Mouse (Mus musculus): ENCODE measurements around the gene Rhbdd2. TPM values are rescaled to one million over a fixed set of nuclear protein-coding genes. Genes with fewer than 3 reads are reported as not detected.

Rhbdd2 gene
- total RNA-seq, 2 experiments from 2014 or later = 0.45 to 3.4 TPM

DNA sequence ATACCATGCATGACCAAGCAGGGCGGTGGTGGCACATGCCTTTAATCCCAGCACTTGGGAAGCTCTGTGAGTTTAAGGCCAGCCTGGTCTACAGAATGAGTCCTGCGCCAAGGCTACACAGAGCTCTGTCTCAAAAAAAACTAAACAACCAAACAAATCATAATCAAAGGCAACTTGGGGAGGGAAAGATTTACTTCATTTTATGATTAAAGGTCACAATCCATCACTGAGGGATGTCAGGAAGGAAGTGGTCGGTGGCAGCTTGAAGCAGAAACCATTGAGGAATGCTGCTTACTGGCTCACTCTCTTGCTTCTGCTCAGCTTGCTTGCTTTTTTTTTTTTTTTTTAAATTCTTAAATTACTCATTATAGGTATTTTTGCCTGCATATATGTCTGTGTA lies 44.3 kb downstream of the Rhbdd2 start:
- no peak for ATAC-seq (replicated peaks; ENCODE audit: low FRiP score, poor library complexity, severe bottlenecking)

GRCm38 (mm10) chr5:135677251-135677650 lies 44.8 kb downstream of the Rhbdd2 start:
- no peak for ATAC-seq (replicated peaks; ENCODE audit: low FRiP score, poor library complexity, severe bottlenecking)

GRCm38 (mm10) chr5:135678481-135678880 lies 46.1 kb downstream of the Rhbdd2 start:
- no peak for ATAC-seq (replicated peaks; ENCODE audit: low FRiP score, poor library complexity, severe bottlenecking)

GRCm38 (mm10) chr5:135680967-135681545 lies 48.6 kb downstream of the Rhbdd2 start:
- ATAC-seq (replicated peaks; ENCODE audit: low FRiP score, poor library complexity, severe bottlenecking) = no peak

- ATAC-seq (replicated peaks; ENCODE audit: low FRiP score, poor library complexity, severe bottlenecking) = no peak
These were observed 49.6 kb downstream of the Rhbdd2 start for GRCm38 (mm10) chr5:135682009-135682408.

DNA sequence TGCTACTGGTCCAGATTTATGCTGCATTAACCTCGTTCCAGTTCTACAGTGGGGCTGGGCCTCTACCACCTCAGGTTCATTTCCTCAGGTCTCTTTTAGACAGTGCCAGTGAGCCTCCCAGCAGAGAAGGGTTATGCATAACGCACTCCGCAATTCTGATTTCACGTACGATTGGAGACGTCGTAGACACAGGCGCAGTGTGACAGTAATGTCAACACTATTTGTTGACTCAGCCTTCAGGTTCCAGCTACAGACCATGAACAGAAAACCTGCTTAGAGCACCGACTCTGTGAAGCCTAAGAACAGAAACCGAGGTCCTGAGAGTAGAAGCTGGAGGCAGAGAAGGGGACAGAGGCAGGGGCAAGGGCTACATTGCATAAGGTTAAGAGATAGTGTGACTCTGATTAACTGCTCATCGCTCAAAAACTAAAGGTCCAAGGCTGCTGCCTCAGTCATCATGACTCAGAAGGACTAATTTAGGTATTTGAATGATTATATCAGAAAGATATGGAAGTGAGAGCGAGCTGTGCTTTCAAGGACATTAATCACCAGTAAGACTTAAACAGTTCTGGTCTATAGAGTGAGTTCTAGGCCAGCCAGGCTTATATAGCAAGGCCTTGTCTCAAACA lies 50.6 kb downstream of the Rhbdd2 start:
- ATAC-seq (replicated peaks; ENCODE audit: low FRiP score, poor library complexity, severe bottlenecking) = no peak

- no peak for ATAC-seq (replicated peaks; ENCODE audit: low FRiP score, poor library complexity, severe bottlenecking)
These were observed 58.0 kb downstream of the Rhbdd2 start for GRCm38 (mm10) chr5:135690401-135690800.

DNA sequence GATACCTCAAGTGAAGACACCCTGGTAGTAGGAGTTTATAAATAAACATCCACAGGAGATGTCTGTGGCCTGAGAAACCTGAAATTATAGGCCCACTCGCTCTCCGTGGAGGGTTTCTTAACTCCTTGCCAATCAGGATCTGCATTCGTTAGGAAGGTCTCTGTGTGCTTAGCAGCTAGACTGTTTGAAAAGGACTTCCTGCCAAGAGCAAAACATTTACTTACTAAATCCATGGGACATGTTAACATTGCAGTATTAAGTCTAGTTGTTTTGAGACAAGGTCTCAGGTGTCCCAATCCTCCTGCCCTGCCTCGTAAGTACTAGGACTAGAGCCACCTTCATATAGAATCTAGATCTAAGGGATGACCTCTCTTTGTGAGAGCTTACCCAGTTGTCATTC lies 58.8 kb downstream of the Rhbdd2 start:
- no peak for ATAC-seq (replicated peaks; ENCODE audit: low FRiP score, poor library complexity, severe bottlenecking)

GRCm38 (mm10) chr5:135693281-135693853 lies 60.9 kb downstream of the Rhbdd2 start:
- no peak for ATAC-seq (replicated peaks; ENCODE audit: low FRiP score, poor library complexity, severe bottlenecking)

DNA sequence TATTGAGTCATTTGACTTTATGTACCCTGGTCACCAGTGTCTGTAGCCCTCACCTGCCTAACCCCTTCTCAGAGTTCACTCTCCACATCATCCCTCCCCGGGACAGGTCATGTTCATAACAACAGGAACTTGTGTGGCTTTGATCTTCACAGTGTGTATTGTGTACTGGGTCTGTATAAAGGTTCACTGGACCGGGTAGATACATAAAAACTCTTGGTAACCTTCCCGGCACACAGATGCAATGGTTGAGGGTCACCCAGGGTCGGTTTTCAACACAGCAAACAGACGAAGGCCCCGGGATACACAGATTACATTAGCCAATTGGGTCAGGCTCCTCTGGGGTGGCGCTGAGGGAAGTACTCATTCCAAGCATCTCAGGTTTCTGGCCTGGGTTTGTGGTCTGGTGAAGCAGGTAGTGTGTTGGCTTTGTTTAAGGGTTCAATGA lies 62.9 kb downstream of the Rhbdd2 start:
- ATAC-seq (replicated peaks; ENCODE audit: low FRiP score, poor library complexity, severe bottlenecking) = no peak

Other genes starting within 250 kb of the Rhbdd2 start
- gene Pom121, start 238.1 kb upstream of the Rhbdd2 start, total RNA-seq (2015; ENCODE audit: low replicate concordance) = 43.2 and 48.2 TPM in 2 replicates
- 15.7 and 25.2 TPM in 2 replicates for gene Pom121, start 238.1 kb upstream of the Rhbdd2 start, total RNA-seq (2017; ENCODE audit: low replicate concordance)
- 5.0 and 6.5 TPM in 2 replicates for gene Hip1, start 87.5 kb upstream of the Rhbdd2 start, total RNA-seq (2015; ENCODE audit: low replicate concordance)
- gene Hip1, start 87.5 kb upstream of the Rhbdd2 start, total RNA-seq (2017; ENCODE audit: low replicate concordance) = 1.1 and 3.0 TPM in 2 replicates
- not detected in 2 replicates for gene Ccl26, start 69.0 kb upstream of the Rhbdd2 start, total RNA-seq (2015; ENCODE audit: low replicate concordance)
- not detected in 2 replicates for gene Ccl26, start 69.0 kb upstream of the Rhbdd2 start, total RNA-seq (2017; ENCODE audit: low replicate concordance)
- not detected in 2 replicates for gene Ccl24, start 59.6 kb upstream of the Rhbdd2 start, total RNA-seq (2015; ENCODE audit: low replicate concordance)
- gene Ccl24, start 59.6 kb upstream of the Rhbdd2 start, total RNA-seq (2017; ENCODE audit: low replicate concordance) = not detected in 2 replicates
- gene Por, start 37.4 kb downstream of the Rhbdd2 start, total RNA-seq (2015; ENCODE audit: low replicate concordance) = 7.1 and 9.7 TPM in 2 replicates
- 10.8 and 17.5 TPM in 2 replicates for gene Por, start 37.4 kb downstream of the Rhbdd2 start, total RNA-seq (2017; ENCODE audit: low replicate concordance)
- 9.6 TPM in 1 of 2 replicates, not detected in the other for gene Tmem120a, start 111.8 kb downstream of the Rhbdd2 start, total RNA-seq (2015; ENCODE audit: low replicate concordance)
- 0.77 TPM in 1 of 2 replicates, not detected in the other for gene Tmem120a, start 111.8 kb downstream of the Rhbdd2 start, total RNA-seq (2017; ENCODE audit: low replicate concordance)
- not detected in 2 replicates for gene Styxl1, start 145.8 kb downstream of the Rhbdd2 start, total RNA-seq (2015; ENCODE audit: low replicate concordance)
- gene Styxl1, start 145.8 kb downstream of the Rhbdd2 start, total RNA-seq (2017; ENCODE audit: low replicate concordance) = not detected in 2 replicates
- 156 and 193 TPM in 2 replicates for gene Mdh2, start 145.9 kb downstream of the Rhbdd2 start, total RNA-seq (2015; ENCODE audit: low replicate concordance)
- gene Mdh2, start 145.9 kb downstream of the Rhbdd2 start, total RNA-seq (2017; ENCODE audit: low replicate concordance) = 74.0 and 81.6 TPM in 2 replicates
- gene Srrm3, start 174.3 kb downstream of the Rhbdd2 start, total RNA-seq (2015; ENCODE audit: low replicate concordance) = not detected in 2 replicates
- not detected in 2 replicates for gene Srrm3, start 174.3 kb downstream of the Rhbdd2 start, total RNA-seq (2017; ENCODE audit: low replicate concordance)